Mouse (Mus musculus) cortical plate, adult 2 months (tissue): ENCODE data around the gene Slc25a45.

Experiments used
- CTCF ChIP-seq: fragments of 200-500 bp; IDR thresholded peaks from 2 replicates; pipeline ENCODE4 v1.5.1; 2011; ENCODE audit warnings: mild to moderate bottlenecking, control low read depth, low read length; ENCODE audit not compliant: insufficient read depth; ENCODE audit errors: extremely low read depth
- POLR2A ChIP-seq: fragments of 200-500 bp; IDR thresholded peaks from 2 replicates; pipeline ENCODE4 v1.6.1; 2011; ENCODE audit warnings: mild to moderate bottlenecking, low read length, control low read depth; ENCODE audit not compliant: insufficient read depth; ENCODE audit errors: extremely low read depth

DNA sequence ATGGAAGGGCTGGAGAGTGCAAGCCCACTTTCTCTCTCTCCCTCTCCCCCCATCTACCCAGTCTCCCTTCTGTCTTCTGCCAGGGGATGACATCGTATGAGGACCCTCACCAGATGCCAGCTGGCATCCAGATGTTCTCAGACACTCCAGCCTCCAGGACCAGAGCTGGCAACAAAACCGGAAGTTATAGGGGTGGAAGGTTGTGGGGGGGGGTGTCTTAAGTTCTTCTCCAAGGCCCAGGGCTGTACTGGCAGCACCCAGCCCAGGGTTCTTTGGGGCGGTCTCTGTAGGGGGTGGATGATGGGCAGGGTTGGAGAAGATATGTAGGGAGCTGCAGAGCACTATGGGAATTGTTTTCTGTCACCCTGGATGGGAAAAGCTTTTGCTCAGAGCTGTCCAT is 50.9 kb downstream of the Slc25a45 start:
- TF ChIP-seq CTCF, result no peak
- no peak for TF ChIP-seq POLR2A
